Comparison of ENCODE assay signal across 25 mouse cellular contexts in genomic region chr3:128797829-128798228, GRCm38 (mm10).
A peak's percentile ranks its signal among the peaks of the same experiment; 100 is the strongest.
DNase-seq lines count a peak whose midpoint lies in the region; ATAC-seq and TF ChIP-seq lines count a peak whose summit lies in the region.
"Had no signal": no experiment of that assay in that cellular context is flagged by ENCODE, and none has a peak within 500 bp of the region (broad histone marks: within the 10 kb centered on the region; RNA-seq: fewer than 3 reads in every experiment).

No protein-coding gene starts in this region.

- H3K27me3 ChIP-seq in forebrain, embryonic 12.5 days: no peaks in the 10 kb centered on the region
- no peaks in the 10 kb centered on the region for H3K27me3 ChIP-seq in forebrain, embryonic 10.5 days (ENCODE audit: poor library complexity, severe bottlenecking)
- no peaks in the 10 kb centered on the region for H3K27me3 ChIP-seq in myocyte (ENCODE audit: control insufficient read depth, insufficient read depth, insufficient read length)
- H3K27me3 ChIP-seq: hindbrain, embryonic 13.5 days; limb, embryonic 12.5 days; lung, embryonic 15.5 days; neural tube, embryonic 13.5 days had no signal

- no peak overlapping the region for H3K9ac ChIP-seq in forebrain, embryonic 12.5 days
- H3K9ac ChIP-seq: hindbrain, embryonic 13.5 days; limb, embryonic 12.5 days; lung, embryonic 15.5 days; neural tube, embryonic 13.5 days had no signal

- H3K9me3 ChIP-seq in forebrain, embryonic 12.5 days: no peaks in the 10 kb centered on the region
- no peaks in the 10 kb centered on the region for H3K9me3 ChIP-seq in forebrain, embryonic 10.5 days
- H3K9me3 ChIP-seq: hindbrain, embryonic 13.5 days; limb, embryonic 12.5 days; lung, embryonic 15.5 days; midbrain, embryonic 10.5 days; neural tube, embryonic 13.5 days had no signal

- H3K27ac ChIP-seq in forebrain, embryonic 12.5 days: no peak overlapping the region
- no peak overlapping the region for H3K27ac ChIP-seq in forebrain, embryonic 10.5 days
- H3K27ac ChIP-seq: hindbrain, embryonic 13.5 days; limb, embryonic 12.5 days; lung, embryonic 15.5 days; midbrain, embryonic 10.5 days; neural tube, embryonic 13.5 days had no signal

- no peaks in the 10 kb centered on the region for H3K79me2 ChIP-seq in myocyte (ENCODE audit: control insufficient read depth, insufficient read depth)

- H3K4me3 ChIP-seq in forebrain, embryonic 12.5 days (replicated peaks): no peak overlapping the region
- H3K4me3 ChIP-seq in forebrain, embryonic 10.5 days: no peak overlapping the region
- H3K4me3 ChIP-seq in myocyte: no peak overlapping the region
- H3K4me3 ChIP-seq: hindbrain, embryonic 13.5 days; limb, embryonic 12.5 days; lung, embryonic 15.5 days; midbrain, embryonic 10.5 days; neural tube, embryonic 13.5 days had no signal

- ATAC-seq in forebrain, embryonic 12.5 days (ENCODE audit: low FRiP score): 0 out of 2 replicates have a peak, but pooled peaks have one; percentile 44

- no peak for DNase-seq in forebrain, embryonic 10.5 days (ENCODE audit: extremely low spot score, low spot score)
- DNase-seq in layer of hippocampus, adult 9-11 months: peak; percentile 5
- DNase-seq in layer of hippocampus, adult 11-12 months (ENCODE audit: low spot score): no peak
- DNase-seq in right cerebral cortex, postnatal 4 days: peak; percentile 2
- no peak for DNase-seq in right cerebral cortex, postnatal 36 days (ENCODE audit: low spot score in 2 of 2)
- no peak for DNase-seq in ovary, postnatal 14 days (ENCODE audit: low spot score)
- DNase-seq: adrenal gland, adult 8-10 months; cerebellum, adult 11-12 months; cerebellum, postnatal 10 days; gastrocnemius, postnatal 10 days; heart, postnatal 14 days; kidney, adult 11 months; kidney, postnatal 14 days; right cerebral cortex, postnatal 25 days; thymus, adult 2 months; thymus, postnatal 36 days had no signal

- no peaks in the 10 kb centered on the region for H3K4me1 ChIP-seq in forebrain, embryonic 12.5 days
- H3K4me1 ChIP-seq in forebrain, embryonic 10.5 days: no peaks in the 10 kb centered on the region
- H3K4me1 ChIP-seq: hindbrain, embryonic 13.5 days; limb, embryonic 12.5 days; lung, embryonic 15.5 days; neural tube, embryonic 13.5 days had no signal

- no peak overlapping the region for H3K4me2 ChIP-seq in forebrain, embryonic 12.5 days
- H3K4me2 ChIP-seq in myocyte (ENCODE audit: low read depth): no peak overlapping the region
- H3K4me2 ChIP-seq: hindbrain, embryonic 13.5 days; limb, embryonic 12.5 days; liver, embryonic 11.5 days; lung, embryonic 15.5 days; neural tube, embryonic 13.5 days had no signal

- TF ChIP-seq POLR2A in myocyte (IDR thresholded peaks at IDR 0.05; ENCODE audit: insufficient read length, low read depth): no peak

- no peaks in the 10 kb centered on the region for H3K36me3 ChIP-seq in forebrain, embryonic 12.5 days (replicated peaks)
- H3K36me3 ChIP-seq in forebrain, embryonic 10.5 days (replicated peaks): no peaks in the 10 kb centered on the region
- no peaks in the 10 kb centered on the region for H3K36me3 ChIP-seq in myocyte (ENCODE audit: control insufficient read depth, insufficient read depth)
- H3K36me3 ChIP-seq: G1E; hindbrain, embryonic 13.5 days; limb, embryonic 12.5 days; lung, embryonic 15.5 days; midbrain, embryonic 10.5 days; neural tube, embryonic 13.5 days had no signal

- H3ac ChIP-seq in myocyte (ENCODE audit: control insufficient read depth, insufficient read length): no peak overlapping the region

- WGBS in forebrain, embryonic 12.5 days: 68% methylated on average over 1 of the region's 1 CpGs
- 74% methylated on average over 1 of the region's 1 CpGs for WGBS in forebrain, embryonic 10.5 days

TF ChIP-seq in myocyte, 11 proteins besides CTCF, POLR2A, EP300 and RAD21:
- TF ChIP-seq MYOD1 (IDR thresholded peaks at IDR 0.05; ENCODE audit: control insufficient read depth in 1 of 3, insufficient read length in 2 of 3, low read depth in 2 of 3) (peak; percentile 21 to 77 (median 53)), USF1 (IDR thresholded peaks at IDR 0.05; ENCODE audit: low read depth) (no peak)

Comparison
In these comparisons a context has a peak if more than half of its experiments do, and no peak if none do; other contexts are left out.
1. DNase-seq: peak in layer of hippocampus, adult 9-11 months (single experiment) and right cerebral cortex, postnatal 4 days (single experiment); none in forebrain, embryonic 10.5 days (single experiment), layer of hippocampus, adult 11-12 months (single experiment), right cerebral cortex, postnatal 36 days (0 of 2) and ovary, postnatal 14 days (single experiment).